Mouse (Mus musculus) testis, adult 2 months (tissue): ENCODE results near the gene Aebp2.

Experiments used
- CTCF ChIP-seq: fragments of 200-500 bp; IDR thresholded peaks from 2 replicates; pipeline ENCODE4 v1.5.1; 2012; ENCODE audit warnings: low read depth, mild to moderate bottlenecking, inconsistent platforms, low read length, moderate library complexity; ENCODE audit not compliant: control insufficient read depth, insufficient read depth, insufficient replicate concordance
- POLR2A ChIP-seq: fragments of 200-500 bp; IDR thresholded peaks from 2 replicates; pipeline ENCODE4 v1.6.1; 2012; ENCODE audit warnings: low read depth, mild to moderate bottlenecking, inconsistent platforms, low read length, moderate library complexity; ENCODE audit not compliant: control insufficient read depth

GRCm38 (mm10) chr6:140698596-140698995 lies 76.1 kb downstream of the Aebp2 start:
- no peak for TF ChIP-seq POLR2A
- TF ChIP-seq CTCF, result no peak
